Mouse (Mus musculus): ENCODE data around the gene Lamp1.
A peak's percentile ranks its signal among the peaks of the same experiment; 100 is the strongest.

Gene Lamp1

GRCm38 (mm10) chr8:13149866-13150265 is 9.1 kb upstream of the Lamp1 start:
- DNase-seq (ENCODE audit: low read depth, low spot score): no peak
- H3K36me3 ChIP-seq (ENCODE audit: control insufficient read depth, insufficient read depth, low read length, poor library complexity, severe bottlenecking): peaks cover 3% of the 10 kb centered on the region
- H3K27me3 ChIP-seq (ENCODE audit: control insufficient read depth, insufficient read depth, low read length, poor library complexity, severe bottlenecking): no peaks in the 10 kb centered on the region

- Histone ChIP-seq H3K27me3 (ENCODE audit: control insufficient read depth, insufficient read depth, low read length, poor library complexity, severe bottlenecking) (no peaks in the 10 kb centered on the region), H3K36me3 (ENCODE audit: control insufficient read depth, insufficient read depth, low read length, poor library complexity, severe bottlenecking) (peaks cover 3% of the 10 kb centered on the region)
- no peak for DNase-seq (ENCODE audit: low read depth, low spot score)
Observed at GRCm38 (mm10) chr8:13150929-13151328, 8.0 kb upstream of the Lamp1 start.

- Histone ChIP-seq H3K36me3 (ENCODE audit: control insufficient read depth, insufficient read depth, low read length, poor library complexity, severe bottlenecking) (no peaks in the 10 kb centered on the region), H3K27me3 (ENCODE audit: control insufficient read depth, insufficient read depth, low read length, poor library complexity, severe bottlenecking) (no peaks in the 10 kb centered on the region)
- no peak for DNase-seq (ENCODE audit: low read depth, low spot score)
Observed at GRCm38 (mm10) chr8:13154099-13154498, 4.9 kb upstream of the Lamp1 start.

- H3K36me3 ChIP-seq (ENCODE audit: control insufficient read depth, insufficient read depth, low read length, poor library complexity, severe bottlenecking): no peaks in the 10 kb centered on the region
- no peaks in the 10 kb centered on the region for H3K27me3 ChIP-seq (ENCODE audit: control insufficient read depth, insufficient read depth, low read length, poor library complexity, severe bottlenecking)
- peak; percentile 25 for DNase-seq (ENCODE audit: low read depth, low spot score)
Observed at GRCm38 (mm10) chr8:13155358-13155757, 3.6 kb upstream of the Lamp1 start.

GRCm38 (mm10) chr8:13156327-13157097 is 2.4 kb upstream of the Lamp1 start:
- no peak for DNase-seq (ENCODE audit: low read depth, low spot score)
- no peaks in the 10 kb centered on the region for H3K27me3 ChIP-seq (ENCODE audit: control insufficient read depth, insufficient read depth, low read length, poor library complexity, severe bottlenecking)
- H3K36me3 ChIP-seq (ENCODE audit: control insufficient read depth, insufficient read depth, low read length, poor library complexity, severe bottlenecking): no peaks in the 10 kb centered on the region

GRCm38 (mm10) chr8:13159377-13159881 is 468 bp downstream of the Lamp1 start:
- Histone ChIP-seq H3K36me3 (ENCODE audit: control insufficient read depth, insufficient read depth, low read length, poor library complexity, severe bottlenecking) (no peaks in the 10 kb centered on the region), H3K27me3 (ENCODE audit: control insufficient read depth, insufficient read depth, low read length, poor library complexity, severe bottlenecking) (no peaks in the 10 kb centered on the region)
- DNase-seq (ENCODE audit: low read depth, low spot score): no peak

- DNase-seq (ENCODE audit: low read depth, low spot score): no peak
- Histone ChIP-seq H3K36me3 (ENCODE audit: control insufficient read depth, insufficient read depth, low read length, poor library complexity, severe bottlenecking) (no peaks in the 10 kb centered on the region), H3K27me3 (ENCODE audit: control insufficient read depth, insufficient read depth, low read length, poor library complexity, severe bottlenecking) (no peaks in the 10 kb centered on the region)
Observed at GRCm38 (mm10) chr8:13160691-13161090, 1.7 kb downstream of the Lamp1 start.

GRCm38 (mm10) chr8:13162098-13162497 is 3.1 kb downstream of the Lamp1 start:
- H3K27me3 ChIP-seq (ENCODE audit: control insufficient read depth, insufficient read depth, low read length, poor library complexity, severe bottlenecking): no peaks in the 10 kb centered on the region
- DNase-seq (ENCODE audit: low read depth, low spot score): no peak
- peaks cover 5% of the 10 kb centered on the region; the same call in 1 of the 2 replicates for H3K36me3 ChIP-seq (ENCODE audit: control insufficient read depth, insufficient read depth, low read length, poor library complexity, severe bottlenecking)

GRCm38 (mm10) chr8:13163563-13163962 is 4.6 kb downstream of the Lamp1 start:
- peaks cover 8% of the 10 kb centered on the region; the same call in 1 of the 2 replicates for H3K36me3 ChIP-seq (ENCODE audit: control insufficient read depth, insufficient read depth, low read length, poor library complexity, severe bottlenecking)
- DNase-seq (ENCODE audit: low read depth, low spot score): no peak
- H3K27me3 ChIP-seq (ENCODE audit: control insufficient read depth, insufficient read depth, low read length, poor library complexity, severe bottlenecking): no peaks in the 10 kb centered on the region

GRCm38 (mm10) chr8:13164361-13164760 is 5.4 kb downstream of the Lamp1 start:
- no peak for DNase-seq (ENCODE audit: low read depth, low spot score)
- H3K36me3 ChIP-seq (ENCODE audit: control insufficient read depth, insufficient read depth, low read length, poor library complexity, severe bottlenecking): peaks cover 12% of the 10 kb centered on the region; the same call in 1 of the 2 replicates
- H3K27me3 ChIP-seq (ENCODE audit: control insufficient read depth, insufficient read depth, low read length, poor library complexity, severe bottlenecking): no peaks in the 10 kb centered on the region

- DNase-seq (ENCODE audit: low read depth, low spot score): no peak
- peaks cover 26% of the 10 kb centered on the region for H3K36me3 ChIP-seq (ENCODE audit: control insufficient read depth, insufficient read depth, low read length, poor library complexity, severe bottlenecking)
- H3K27me3 ChIP-seq (ENCODE audit: control insufficient read depth, insufficient read depth, low read length, poor library complexity, severe bottlenecking): no peaks in the 10 kb centered on the region
Observed at GRCm38 (mm10) chr8:13170510-13170909, 11.5 kb downstream of the Lamp1 start.

GRCm38 (mm10) chr8:13174305-13174704 is 15.3 kb downstream of the Lamp1 start:
- no peak for DNase-seq (ENCODE audit: low read depth, low spot score)
- Histone ChIP-seq H3K27me3 (ENCODE audit: control insufficient read depth, insufficient read depth, low read length, poor library complexity, severe bottlenecking) (no peaks in the 10 kb centered on the region), H3K36me3 (ENCODE audit: control insufficient read depth, insufficient read depth, low read length, poor library complexity, severe bottlenecking) (peaks cover 15% of the 10 kb centered on the region)

- no peak for DNase-seq (ENCODE audit: low read depth, low spot score)
Observed at GRCm38 (mm10) chr8:13174811-13175210, 15.8 kb downstream of the Lamp1 start.

GRCm38 (mm10) chr8:13175650-13176049 is 16.7 kb downstream of the Lamp1 start:
- no peaks in the 10 kb centered on the region for H3K27me3 ChIP-seq (ENCODE audit: control insufficient read depth, insufficient read depth, low read length, poor library complexity, severe bottlenecking)
- DNase-seq (ENCODE audit: low read depth, low spot score): no peak
- H3K36me3 ChIP-seq (ENCODE audit: control insufficient read depth, insufficient read depth, low read length, poor library complexity, severe bottlenecking): peaks cover 14% of the 10 kb centered on the region

More at GRCm38 (mm10) chr8:13174811-13175210, 15.8 kb downstream of the Lamp1 start:
- peaks cover 14% of the 10 kb centered on the region for H3K36me3 ChIP-seq (ENCODE audit: control insufficient read depth, insufficient read depth, low read length, poor library complexity, severe bottlenecking)
- H3K27me3 ChIP-seq (ENCODE audit: control insufficient read depth, insufficient read depth, low read length, poor library complexity, severe bottlenecking): no peaks in the 10 kb centered on the region

GRCm38 (mm10) chr8:13177173-13177852 is 18.4 kb downstream of the Lamp1 start:
- H3K27me3 ChIP-seq (ENCODE audit: control insufficient read depth, insufficient read depth, low read length, poor library complexity, severe bottlenecking): no peaks in the 10 kb centered on the region
- H3K36me3 ChIP-seq (ENCODE audit: control insufficient read depth, insufficient read depth, low read length, poor library complexity, severe bottlenecking): peaks cover 9% of the 10 kb centered on the region
- no peak for DNase-seq (ENCODE audit: low read depth, low spot score)
